Mouse (Mus musculus) embryonic facial prominence, embryonic 11.5 days (tissue): ENCODE results near the gene Bcl2l10. TPM values are rescaled to one million over a fixed set of nuclear protein-coding genes. Genes with fewer than 3 reads are reported as not detected.

ENCODE experiments used
- ATAC-seq: fragments of 200-750 bp; cut with Nextera tagmentation; replicated peaks from 2 replicates; pipeline ENCODE4 v1.8.0; 2017; ENCODE audit warnings: low read depth; ENCODE audit not compliant: insufficient number of reproducible peaks, low FRiP score, low TSS enrichment
- DNase-seq: peaks from one replicate; pipeline ENCODE4 v3.0.0-alpha.2; 2015; ENCODE audit warnings: low spot score
- H3K27ac ChIP-seq: fragments of 300-500 bp; sonication (generic); replicated peaks from 2 replicates; pipeline ENCODE4 v1.5.1; 2014; ENCODE audit warnings: mild to moderate bottlenecking, low read depth, low read length, control low read depth
- H3K27me3 ChIP-seq: fragments of 300-500 bp; sonication (generic); 2 replicates; pipeline ENCODE4 v1.6.1; 2014; ENCODE audit warnings: mild to moderate bottlenecking, low read length, moderate library complexity, mixed read lengths; ENCODE audit not compliant: control insufficient read depth, insufficient read depth
- H3K36me3 ChIP-seq: fragments of 300-500 bp; sonication (generic); replicated peaks from 2 replicates; pipeline ENCODE4 v1.6.1; 2014; ENCODE audit warnings: low read depth, mild to moderate bottlenecking, low read length, moderate library complexity, mixed read lengths; ENCODE audit not compliant: control insufficient read depth, insufficient read depth
- H3K4me1 ChIP-seq: fragments of 300-500 bp; sonication (generic); 2 replicates; pipeline ENCODE4 v1.6.1; 2014; ENCODE audit warnings: low read length, mixed read lengths; ENCODE audit not compliant: control insufficient read depth, insufficient read depth
- H3K4me2 ChIP-seq: fragments of 300-500 bp; sonication (generic); 2 replicates; pipeline ENCODE4 v1.6.1; 2014; ENCODE audit warnings: low read depth, mild to moderate bottlenecking, control low read depth, low read length, moderate library complexity
- H3K4me3 ChIP-seq: fragments of 300-500 bp; sonication (generic); 2 replicates; pipeline ENCODE4 v1.5.1; 2014; ENCODE audit warnings: low read depth, low read length, control low read depth
- H3K9ac ChIP-seq: fragments of 300-500 bp; sonication (generic); replicated peaks from 2 replicates; pipeline ENCODE4 v1.6.1; 2014; ENCODE audit warnings: mild to moderate bottlenecking, control low read depth, low read length
- H3K9me3 ChIP-seq: fragments of 300-500 bp; sonication (generic); replicated peaks from 2 replicates; pipeline ENCODE4 v1.6.1; 2016; ENCODE audit warnings: mild to moderate bottlenecking, low read length, inconsistent platforms, mixed read lengths; ENCODE audit not compliant: control insufficient read depth
- WGBS: fragments of 180-500 bp; shearing (Covaris S2); extraction: QIAGEN DNeasy Blood & Tissue Kit; methylation state at CpG from one replicate; pipeline ENCODE4 v1.1.7; 2014; 5-methylcytosine and 5-hydroxymethylcytosine counted together
- polyA plus RNA-seq: library from polyadenylated mRNA; unstranded; fragments of >200 nt; fragmentation: Nextera tagmentation; extraction: Ambion mirVana; gene quantifications from 2 replicates; pipeline ENCODE4 v1.2.1, GENCODE M21; 2014

Gene Bcl2l10
- polyA plus RNA-seq, 1 experiment from 2014 or later = not detected

DNA sequence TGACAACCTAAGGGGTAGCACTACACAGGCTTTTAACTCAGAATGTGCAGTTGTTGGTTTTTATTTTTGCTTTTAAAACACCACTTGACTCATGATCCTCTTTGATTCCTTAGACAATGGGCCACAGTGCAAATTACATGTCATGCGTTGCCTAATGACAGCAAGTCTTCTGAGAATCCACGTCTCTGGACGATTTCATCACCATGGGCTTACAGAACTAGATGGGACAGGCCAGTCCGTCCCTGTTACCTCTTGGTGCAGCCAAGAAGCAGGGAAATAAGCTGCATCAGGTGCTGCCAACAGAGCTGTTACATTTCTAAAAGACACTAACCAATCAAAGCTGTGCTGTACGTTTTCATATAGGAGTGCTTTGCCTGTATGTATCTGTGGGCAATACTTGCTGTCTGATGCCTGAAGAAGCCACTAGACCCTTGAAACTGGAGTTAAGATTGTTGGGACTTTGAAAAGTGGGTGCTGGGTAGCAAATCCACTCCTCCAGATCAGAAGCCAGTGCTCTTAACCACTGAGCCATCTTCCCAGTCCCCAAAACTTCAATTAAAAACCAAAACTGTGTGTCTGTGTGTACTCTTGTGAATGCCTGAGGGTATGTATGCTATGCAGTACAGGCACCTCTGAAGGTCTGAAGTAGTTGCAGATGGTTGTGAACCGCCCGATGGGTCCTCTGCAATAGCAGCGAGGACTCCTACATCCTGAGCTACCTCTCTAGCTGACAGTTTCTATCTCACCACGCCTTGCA, 37.8 kb downstream of the Bcl2l10 start:
- peaks cover 11% of the 10 kb centered on the region for H3K36me3 ChIP-seq
- no peaks in the 10 kb centered on the region for H3K4me1 ChIP-seq
- ATAC-seq = no peak
- H3K27me3 ChIP-seq = no peaks in the 10 kb centered on the region
- H3K4me2 ChIP-seq = no peak overlapping the region
- H3K27ac ChIP-seq = no peak overlapping the region
- WGBS = 87% methylated on average over 9 of the region's 9 CpGs
- H3K4me3 ChIP-seq = no peak overlapping the region
- no peak overlapping the region for H3K9ac ChIP-seq
- no peaks in the 10 kb centered on the region for H3K9me3 ChIP-seq
- no peak for DNase-seq

DNA sequence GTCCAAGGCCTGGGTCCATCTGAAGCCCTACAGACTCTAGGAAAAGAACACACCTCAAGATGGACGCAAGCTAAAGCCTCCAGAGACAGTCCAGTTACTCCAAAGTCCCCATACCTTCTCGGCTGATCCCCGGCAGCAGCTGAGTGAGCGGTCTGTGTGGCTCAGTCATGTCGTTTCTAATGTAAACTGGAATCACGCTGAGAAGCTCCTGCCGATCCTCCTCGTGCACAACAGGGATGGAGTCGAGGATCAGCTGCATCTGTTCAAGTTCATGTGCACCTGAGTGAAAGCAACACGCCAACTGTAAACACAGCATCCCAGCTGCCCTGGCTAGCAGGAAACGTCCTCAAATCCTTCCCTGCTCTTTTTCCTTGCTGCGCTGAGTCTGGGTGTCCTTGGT, 45.7 kb downstream of the Bcl2l10 start:
- no peak overlapping the region for H3K4me2 ChIP-seq
- H3K36me3 ChIP-seq = peaks cover 17% of the 10 kb centered on the region
- ATAC-seq (no peak), DNase-seq (no peak)
- no peak overlapping the region for H3K4me3 ChIP-seq
- H3K27ac ChIP-seq = no peak overlapping the region
- no peaks in the 10 kb centered on the region for H3K4me1 ChIP-seq
- 81% methylated on average over 12 of the region's 12 CpGs for WGBS
- no peak overlapping the region for H3K9ac ChIP-seq
- no peaks in the 10 kb centered on the region for H3K27me3 ChIP-seq
- H3K9me3 ChIP-seq = no peaks in the 10 kb centered on the region

DNA sequence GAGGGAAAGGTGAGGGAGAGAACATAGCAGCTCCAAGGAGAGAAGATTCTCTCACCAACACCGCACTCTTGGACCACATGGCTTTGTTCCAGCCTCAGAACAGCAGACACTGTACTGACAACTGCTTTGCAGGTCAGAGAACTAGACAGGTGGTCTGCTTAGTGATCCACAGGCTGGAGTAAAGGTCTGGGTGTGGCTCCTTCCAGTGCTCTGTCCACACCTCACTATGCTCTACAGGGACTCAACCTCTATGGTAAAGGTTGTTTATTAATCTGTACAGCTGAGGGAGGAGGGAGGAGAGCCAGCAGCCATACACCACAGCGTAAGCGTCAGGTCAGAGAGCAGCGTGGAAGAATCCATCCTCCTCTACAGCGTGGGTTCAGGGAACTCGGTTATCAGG, 48.4 kb downstream of the Bcl2l10 start:
- H3K9ac ChIP-seq = no peak overlapping the region
- ATAC-seq (no peak), DNase-seq (no peak)
- H3K4me2 ChIP-seq = no peak overlapping the region
- H3K9me3 ChIP-seq = no peaks in the 10 kb centered on the region
- H3K36me3 ChIP-seq = peaks cover 8% of the 10 kb centered on the region
- WGBS = 88% methylated on average over 6 of the region's 6 CpGs
- no peaks in the 10 kb centered on the region for H3K27me3 ChIP-seq
- no peak overlapping the region for H3K27ac ChIP-seq
- H3K4me1 ChIP-seq = no peaks in the 10 kb centered on the region
- H3K4me3 ChIP-seq = no peak overlapping the region

DNA sequence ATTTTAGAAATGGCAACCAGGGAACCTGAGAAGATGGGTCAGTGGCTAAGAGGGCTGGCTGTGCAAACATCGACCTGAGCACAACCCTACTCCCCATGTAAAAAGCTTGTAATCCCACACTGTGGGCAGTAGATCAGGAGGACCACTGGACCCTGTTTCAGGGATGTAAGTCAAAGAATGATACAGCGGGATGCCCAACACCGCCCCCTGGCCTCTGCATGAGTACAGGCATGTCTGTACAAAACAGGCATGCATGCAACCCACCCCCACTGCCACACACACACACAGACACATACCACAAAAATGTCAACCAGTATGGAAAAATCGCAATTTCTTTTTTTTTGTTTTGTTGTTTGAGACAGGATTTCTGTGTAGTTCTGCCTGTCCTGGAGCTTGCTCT, 51.5 kb downstream of the Bcl2l10 start:
- H3K27ac ChIP-seq = no peak overlapping the region
- no peak overlapping the region for H3K4me2 ChIP-seq
- H3K9me3 ChIP-seq = no peaks in the 10 kb centered on the region
- 95% methylated on average over 4 of the region's 4 CpGs for WGBS
- ATAC-seq = no peak
- no peaks in the 10 kb centered on the region for H3K4me1 ChIP-seq
- H3K27me3 ChIP-seq = no peaks in the 10 kb centered on the region
- DNase-seq = no peak
- H3K4me3 ChIP-seq = no peak overlapping the region
- peaks cover 3% of the 10 kb centered on the region for H3K36me3 ChIP-seq
- H3K9ac ChIP-seq = no peak overlapping the region

DNA sequence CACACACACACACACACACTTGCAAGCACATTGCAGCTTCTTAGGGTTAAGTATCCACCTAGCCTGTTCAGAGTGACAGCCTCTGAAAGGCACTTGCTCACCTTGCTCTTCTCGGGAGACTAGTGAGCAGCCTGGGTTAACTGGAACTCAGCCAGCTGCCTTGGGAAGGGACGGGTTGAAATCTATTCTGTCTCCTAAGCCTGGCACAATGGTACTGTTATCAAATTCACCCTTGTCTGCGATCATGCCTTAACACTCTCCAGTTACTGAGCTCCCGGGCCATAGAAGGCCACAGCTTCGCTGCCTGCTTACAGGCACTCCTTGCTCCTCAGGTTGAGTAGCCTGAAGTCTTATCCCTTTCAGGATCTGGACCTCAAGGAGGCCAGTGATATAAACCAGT, 53.1 kb downstream of the Bcl2l10 start:
- ATAC-seq = no peak
- no peaks in the 10 kb centered on the region for H3K4me1 ChIP-seq
- 78% methylated on average over 5 of the region's 5 CpGs for WGBS

More for the DNA sequence above, 53.1 kb downstream of the Bcl2l10 start:
- no peak overlapping the region for H3K27ac ChIP-seq
- no peak overlapping the region for H3K4me2 ChIP-seq
- peaks cover 3% of the 10 kb centered on the region for H3K36me3 ChIP-seq
- no peak overlapping the region for H3K4me3 ChIP-seq
- H3K9ac ChIP-seq = no peak overlapping the region
- no peaks in the 10 kb centered on the region for H3K27me3 ChIP-seq
- no peak for DNase-seq
- H3K9me3 ChIP-seq = no peaks in the 10 kb centered on the region

Other genes with a start within 250 kb of the Bcl2l10 start
- gene Myo5c, start 115.7 kb upstream of the Bcl2l10 start, polyA plus RNA-seq = 0.85 and 1.0 TPM in 2 replicates
- 32.0 and 34.3 TPM in 2 replicates for gene Gnb5, start 41.5 kb upstream of the Bcl2l10 start, polyA plus RNA-seq
- gene Mapk6, start 62.2 kb downstream of the Bcl2l10 start, polyA plus RNA-seq = 142 and 152 TPM in 2 replicates
- gene Leo1, start 93.8 kb downstream of the Bcl2l10 start, polyA plus RNA-seq = 50.5 and 50.7 TPM in 2 replicates
- 106 and 117 TPM in 2 replicates for gene Tmod3, start 211.9 kb downstream of the Bcl2l10 start, polyA plus RNA-seq